Mouse (Mus musculus) lung, adult 2 months (tissue): ENCODE measurements around the gene Ctsw. TPM values are rescaled to one million over a fixed set of nuclear protein-coding genes. Genes with fewer than 3 reads are reported as not detected.

Experiments
- DNase-seq: peaks from one replicate; pipeline ENCODE4 v3.0.0; 2022
- H3K4me1 ChIP-seq: fragments of 200-500 bp; 2 replicates; pipeline ENCODE4 v1.6.1; 2011; ENCODE audit warnings: low read length; ENCODE audit not compliant: control insufficient read depth, insufficient read depth
- H3K4me3 ChIP-seq: fragments of 200-500 bp; replicated peaks from 2 replicates; pipeline ENCODE3; 2011; ENCODE audit warnings: low read depth, mild to moderate bottlenecking, control low read depth, low read length; ENCODE audit errors: extremely low read depth
- CTCF ChIP-seq: fragments of 200-500 bp; IDR thresholded peaks from 2 replicates; pipeline ENCODE4 v1.5.1; 2011; ENCODE audit warnings: mild to moderate bottlenecking, low read length, control low read depth; ENCODE audit not compliant: insufficient read depth
- POLR2A ChIP-seq: fragments of 200-500 bp; IDR thresholded peaks from 2 replicates; pipeline ENCODE4 v1.6.1; 2011; ENCODE audit warnings: low read depth, mild to moderate bottlenecking, control low read depth, low read length, borderline replicate concordance; ENCODE audit errors: extremely low read depth
- WGBS: fragments of 180-500 bp; shearing (Covaris S2); methylation state at CpG from one replicate; pipeline ENCODE4 v1.1.7; 2018; 5-methylcytosine and 5-hydroxymethylcytosine counted together
- polyA plus RNA-seq: library from polyadenylated mRNA; depleted of rRNA; stranded (reverse); fragments of >200 nt; gene quantifications from 2 replicates; pipeline ENCODE4 v1.2.3, GENCODE M21; 2012

Gene Ctsw
- polyA plus RNA-seq, 1 experiment = 4.9 TPM

DNA sequence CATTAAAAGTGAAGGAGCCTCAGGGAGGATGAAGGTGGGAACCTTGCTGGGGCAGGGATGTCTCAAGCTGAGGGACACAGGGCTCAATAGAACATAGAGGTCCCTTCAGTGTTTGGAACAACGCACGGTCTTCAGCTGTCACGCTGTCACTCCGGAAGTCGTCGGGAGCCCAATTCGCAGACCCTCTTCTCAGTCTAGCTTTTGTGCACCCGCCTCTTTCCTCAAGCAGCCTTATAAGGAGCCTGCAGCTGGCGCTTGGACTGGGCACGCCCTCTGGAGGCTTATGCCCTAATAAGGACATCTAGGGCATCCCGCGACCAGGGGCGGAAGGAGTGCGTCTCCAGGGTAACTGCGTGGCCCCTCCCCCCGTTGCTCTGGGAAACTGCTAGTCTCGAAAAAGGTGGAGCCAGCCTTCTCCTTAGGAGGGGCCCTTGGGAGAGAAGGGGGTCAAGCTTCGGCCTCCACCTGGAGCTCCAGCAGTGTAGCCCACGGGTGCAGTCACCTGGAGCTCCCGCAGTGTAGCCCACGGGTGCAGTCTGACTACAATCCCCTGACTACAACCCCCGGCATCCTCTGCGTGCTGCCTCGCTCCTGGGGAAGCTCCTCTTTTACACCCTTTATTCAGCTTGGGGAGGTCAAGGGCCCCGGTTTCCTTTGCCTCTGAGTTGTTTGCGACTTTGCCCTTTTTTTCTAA lies 20.7 kb upstream of the Ctsw start:
- WGBS = under 1% methylated on average over 26 of the region's 26 CpGs
- Histone ChIP-seq H3K4me3 (peak overlapping the region; percentile 81), H3K4me1 (peaks cover 6% of the 10 kb centered on the region; the same call in 1 of the 2 replicates)
- peak; percentile 97 for DNase-seq
- TF ChIP-seq CTCF (no peak), POLR2A (peak; percentile 92)

DNA sequence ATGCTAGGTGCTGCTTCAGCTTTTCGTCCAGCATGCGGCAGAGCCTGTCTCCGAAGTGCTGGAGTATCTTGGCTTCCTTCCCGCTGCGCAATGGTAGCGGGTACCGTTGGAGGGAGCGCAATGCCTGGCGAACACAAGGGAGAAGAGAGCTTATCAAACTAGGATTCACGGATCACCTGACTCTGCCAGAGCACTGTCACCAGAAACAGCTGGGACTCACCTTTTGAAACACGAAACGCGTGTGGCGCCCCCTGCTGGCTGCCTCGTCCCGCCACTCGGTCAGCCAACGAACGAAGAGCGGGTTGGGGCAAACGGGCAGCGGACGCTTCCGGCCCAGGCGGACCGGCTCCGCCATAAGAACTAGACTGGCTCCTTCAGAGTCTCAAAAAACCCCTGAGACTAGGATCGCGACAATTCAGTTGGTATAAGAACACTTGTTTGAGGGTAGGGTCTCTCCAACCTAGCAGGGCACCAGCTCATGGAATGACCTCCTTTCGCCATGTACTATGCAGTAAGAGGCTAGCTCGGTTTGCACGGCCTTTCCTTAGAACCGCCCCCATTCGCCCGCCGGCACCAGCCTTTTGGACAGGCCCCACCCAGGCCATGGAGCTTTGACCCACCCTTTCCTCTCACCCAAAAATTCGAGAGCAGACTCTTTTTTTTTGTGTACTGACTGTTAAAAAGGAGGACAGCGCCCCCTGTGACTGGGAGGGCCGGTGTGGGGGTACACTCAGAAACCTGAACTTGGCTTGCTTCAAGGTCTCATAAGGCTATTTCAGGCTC lies 19.7 kb upstream of the Ctsw start, which contains the start of gene Mus81:
Gene Mus81 (minus strand): TSS at position 635 of the 783 bp plus-strand sequence.
- DNase-seq = peak; percentile 98
- Histone ChIP-seq H3K4me3 (peak within 1 kb of the TSS; percentile 81), H3K4me1 (peaks cover 5% of the 10 kb centered on the region; the same call in 1 of the 2 replicates)
- peak; percentile 68 for TF ChIP-seq CTCF
- TF ChIP-seq POLR2A = peak; percentile 85
- WGBS = under 1% methylated on average over 39 of the region's 39 CpGs

DNA sequence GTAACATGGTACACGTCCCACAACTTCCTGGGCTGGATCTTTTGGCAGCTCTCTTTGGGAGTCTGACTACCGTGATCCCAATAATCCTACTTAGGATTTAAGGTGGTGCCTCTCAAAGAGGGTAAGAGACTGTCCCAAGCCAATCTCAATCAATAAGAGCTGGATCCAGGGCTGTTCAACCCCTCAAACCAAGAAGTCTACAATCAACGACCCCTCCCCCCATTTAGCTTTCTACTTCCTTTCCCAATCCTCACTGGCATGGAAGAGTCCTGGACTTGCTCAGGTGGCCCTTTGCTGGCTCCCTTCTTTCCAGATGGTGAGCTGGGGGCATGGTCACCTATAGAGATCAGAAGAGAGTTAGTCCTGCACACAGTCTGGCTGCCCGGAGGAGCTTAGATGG lies 18.5 kb upstream of the Ctsw start:
- DNase-seq = no peak
- H3K4me3 ChIP-seq = no peak overlapping the region

DNA sequence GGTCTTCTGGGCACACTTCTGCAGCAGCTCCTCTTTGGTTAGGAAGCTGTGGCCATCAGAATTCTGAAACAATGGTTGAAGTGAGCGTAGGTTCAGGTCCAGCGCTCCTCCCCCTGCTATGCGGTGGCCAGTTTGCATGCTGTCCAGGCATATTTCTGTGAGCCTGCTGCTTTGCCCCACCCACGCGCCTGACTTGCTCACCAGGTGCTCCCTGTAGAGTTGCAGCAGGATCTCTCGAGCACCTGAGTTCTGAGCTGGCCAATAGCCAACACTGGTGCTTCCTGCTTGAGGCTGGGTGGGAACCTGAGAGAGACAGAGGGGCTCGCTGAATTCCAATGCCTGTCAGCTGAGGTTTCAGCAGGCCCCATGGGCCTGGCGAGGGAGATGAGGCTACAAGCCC lies 18.0 kb upstream of the Ctsw start:
- peaks cover 5% of the 10 kb centered on the region; the same call in 1 of the 2 replicates for H3K4me1 ChIP-seq
- H3K4me3 ChIP-seq = no peak overlapping the region
- WGBS = 66% methylated on average over 8 of the region's 8 CpGs
- DNase-seq = peak; percentile 41
- TF ChIP-seq POLR2A (no peak), CTCF (no peak)

More for the DNA sequence above, 18.5 kb upstream of the Ctsw start:
- H3K4me1 ChIP-seq = peaks cover 5% of the 10 kb centered on the region; the same call in 1 of the 2 replicates
- WGBS = 61% methylated on average over 4 of the region's 4 CpGs
- TF ChIP-seq CTCF = no peak

DNA sequence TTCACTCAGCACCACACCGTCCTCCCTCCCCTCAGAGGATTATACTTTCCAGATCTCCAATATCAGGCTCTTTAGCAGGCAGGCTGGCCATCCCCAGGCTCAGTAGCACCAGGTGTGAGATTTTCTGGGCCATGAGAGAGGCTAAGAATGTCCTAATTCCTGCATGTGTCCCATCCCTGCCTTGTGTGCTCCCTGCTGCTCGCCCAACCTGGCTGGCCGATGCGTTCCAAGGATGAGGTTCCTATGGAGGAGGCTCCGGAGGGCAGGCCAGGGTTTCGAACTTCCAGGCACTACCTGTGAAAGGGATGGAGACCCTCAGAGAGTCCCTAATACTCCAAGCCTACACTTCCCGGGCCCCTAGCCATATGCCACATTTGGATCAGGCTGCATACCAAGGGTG lies 17.5 kb upstream of the Ctsw start:
- Histone ChIP-seq H3K4me3 (no peak overlapping the region), H3K4me1 (peaks cover 5% of the 10 kb centered on the region; the same call in 1 of the 2 replicates)
- TF ChIP-seq CTCF = no peak
- TF ChIP-seq POLR2A = no peak
- no peak for DNase-seq
- 88% methylated on average over 7 of the region's 7 CpGs for WGBS

DNA sequence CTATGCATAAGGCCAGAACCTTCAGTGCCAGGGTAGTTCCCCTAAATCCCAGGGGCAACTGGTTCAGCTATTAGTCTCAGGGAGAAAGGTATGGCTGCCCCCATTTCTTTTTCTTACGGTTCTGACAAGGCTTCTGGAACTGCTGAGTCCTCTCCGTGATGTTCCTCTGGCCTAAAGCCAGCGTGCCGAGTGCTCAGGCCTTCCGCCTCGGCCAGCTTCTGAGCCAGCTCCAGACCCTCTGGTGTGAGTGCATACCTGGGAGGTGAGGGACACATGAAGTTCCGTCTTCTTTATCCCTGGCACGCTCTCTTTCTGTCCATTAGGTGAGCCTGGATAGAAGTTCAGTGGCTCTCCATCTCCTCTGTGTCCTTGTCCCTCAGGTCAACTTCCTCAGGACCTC lies 17.1 kb upstream of the Ctsw start:
- WGBS = 62% methylated on average over 8 of the region's 8 CpGs
- no peak for TF ChIP-seq POLR2A
- TF ChIP-seq CTCF = no peak
- DNase-seq = no peak
- H3K4me3 ChIP-seq = no peak overlapping the region
- H3K4me1 ChIP-seq = peaks cover 5% of the 10 kb centered on the region; the same call in 1 of the 2 replicates

DNA sequence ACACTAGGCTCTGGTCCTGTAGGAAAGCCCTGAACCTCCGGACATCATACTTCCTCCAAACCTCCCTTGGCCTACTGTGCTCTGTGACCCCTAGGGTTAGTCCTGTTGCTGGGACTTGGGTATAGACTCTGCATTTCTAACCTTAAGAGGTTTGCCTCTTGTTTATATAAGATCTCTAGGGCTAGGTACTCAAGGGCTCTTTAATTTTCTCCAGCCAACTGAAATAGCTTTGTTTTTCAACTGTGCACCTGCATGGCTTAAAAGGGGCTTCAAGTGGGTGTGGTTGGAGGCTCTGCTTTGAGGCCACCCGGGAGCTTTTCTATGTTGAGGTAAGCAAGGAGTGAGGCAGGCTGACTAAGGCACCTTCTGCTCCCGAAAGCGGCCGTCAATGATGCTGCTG lies 16.2 kb upstream of the Ctsw start:
- TF ChIP-seq CTCF = no peak
- TF ChIP-seq POLR2A = no peak
- Histone ChIP-seq H3K4me1 (peaks cover 5% of the 10 kb centered on the region; the same call in 1 of the 2 replicates), H3K4me3 (no peak overlapping the region)
- WGBS = 77% methylated on average over 5 of the region's 5 CpGs
- no peak for DNase-seq

DNA sequence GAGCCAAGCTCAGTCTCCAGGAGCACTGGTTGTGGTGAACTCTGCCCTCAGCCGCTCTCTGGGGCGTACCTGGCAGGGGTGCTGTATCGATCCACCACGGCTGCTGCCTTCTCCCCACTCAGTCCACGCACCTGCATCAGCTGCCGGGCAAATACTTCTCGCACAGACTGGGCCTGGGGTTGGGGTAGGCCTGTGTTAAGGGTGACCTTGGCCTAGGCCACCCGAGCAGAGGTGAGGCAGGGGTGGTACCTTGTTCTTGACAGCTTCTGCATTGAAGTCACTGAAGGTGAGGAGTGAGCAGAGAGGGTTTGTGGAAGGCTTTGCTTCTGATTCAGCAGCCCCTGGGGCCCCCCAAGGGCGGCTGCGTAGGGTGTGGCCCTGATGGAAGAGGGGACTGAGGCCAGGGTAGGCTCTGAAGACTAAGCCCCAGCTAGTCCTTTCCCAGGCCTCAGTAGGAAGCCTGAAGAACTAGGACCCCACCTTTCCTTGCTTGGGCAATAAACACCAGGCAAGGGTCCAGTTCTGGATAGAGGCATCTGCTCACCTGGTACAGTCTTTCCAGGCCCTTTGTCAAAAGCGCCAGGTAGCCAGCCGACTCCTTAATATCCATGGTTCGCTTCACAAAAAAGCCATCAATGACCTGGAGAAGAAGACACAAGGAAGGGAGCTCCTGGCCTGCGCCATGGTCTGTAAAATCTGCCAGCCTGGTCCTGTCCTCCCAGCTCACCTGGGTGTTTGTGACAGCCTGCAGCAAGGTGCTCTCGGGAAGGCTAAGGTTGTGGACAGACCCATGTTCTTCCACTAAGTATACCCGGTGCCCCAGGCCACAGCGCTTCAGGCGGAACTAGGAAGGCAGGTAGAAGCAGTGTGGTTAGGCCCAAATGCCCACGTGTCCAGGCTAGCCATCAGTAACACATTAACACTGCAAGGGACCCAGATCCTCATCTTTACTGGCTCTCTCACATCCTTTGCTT lies 15.4 kb upstream of the Ctsw start:
- TF ChIP-seq CTCF = no peak
- TF ChIP-seq POLR2A = no peak
- no peak for DNase-seq

DNA sequence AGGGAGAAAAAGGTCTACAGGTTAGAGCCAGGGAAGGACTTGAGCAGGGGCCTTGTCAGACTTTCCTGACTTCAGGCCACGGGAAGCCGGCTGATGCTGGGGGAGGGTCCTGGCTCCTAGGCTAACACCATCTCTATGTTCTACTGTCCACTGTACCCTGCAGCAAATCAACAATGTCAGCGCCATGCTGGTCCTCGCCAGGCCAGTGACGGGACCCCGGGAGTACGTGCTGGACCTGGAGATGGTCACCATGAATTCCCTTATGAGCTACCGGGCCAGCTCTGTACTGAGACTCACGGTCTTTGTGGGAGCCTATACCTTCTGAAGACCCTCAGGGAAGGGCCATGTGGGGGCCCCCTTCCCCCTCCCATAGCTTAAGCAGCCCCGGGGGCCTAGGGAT lies 13.1 kb upstream of the Ctsw start:
- H3K4me1 ChIP-seq = no peaks in the 10 kb centered on the region
- H3K4me3 ChIP-seq = no peak overlapping the region
- WGBS = 91% methylated on average over 10 of the region's 10 CpGs
- TF ChIP-seq POLR2A (no peak), CTCF (no peak)
- no peak for DNase-seq

More for the DNA sequence above, 15.4 kb upstream of the Ctsw start:
- WGBS = 85% methylated on average over 19 of the region's 19 CpGs
- H3K4me3 ChIP-seq = no peak overlapping the region
- peaks cover 5% of the 10 kb centered on the region; the same call in 1 of the 2 replicates for H3K4me1 ChIP-seq
